Mouse (Mus musculus) testis, postnatal 14 days (tissue): ENCODE results near the gene Lrrc40.
"Not testable (repeated sequence)": the region's sequence is repeated elsewhere in the genome, so short reads cannot be mapped to it uniquely, and the experiment has no call there.

Experiments
- DNase-seq: peaks from one replicate; pipeline ENCODE4 v3.0.0; 2021; ENCODE audit warnings: low spot score

The Lrrc40 gene

DNA sequence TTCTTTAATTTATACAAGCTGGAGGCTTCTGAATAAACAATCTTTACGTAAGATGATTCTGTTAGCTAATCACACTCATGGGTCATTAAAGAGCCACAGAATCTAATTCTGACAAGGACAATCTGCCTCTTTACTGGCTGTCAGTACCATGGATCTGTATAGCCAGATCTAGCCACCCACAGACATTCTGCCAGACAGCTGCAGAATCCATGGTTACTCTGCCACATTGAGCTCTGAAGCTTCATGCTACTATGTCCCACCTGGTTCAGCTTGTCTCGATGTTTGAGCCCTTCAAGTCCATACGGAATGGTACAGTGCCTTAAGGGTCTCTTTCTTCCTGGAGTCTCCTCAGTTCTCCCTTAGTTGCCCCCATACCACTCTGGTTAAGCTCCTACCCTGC is 55.1 kb downstream of the Lrrc40 start:
- DNase-seq: no peak

DNA sequence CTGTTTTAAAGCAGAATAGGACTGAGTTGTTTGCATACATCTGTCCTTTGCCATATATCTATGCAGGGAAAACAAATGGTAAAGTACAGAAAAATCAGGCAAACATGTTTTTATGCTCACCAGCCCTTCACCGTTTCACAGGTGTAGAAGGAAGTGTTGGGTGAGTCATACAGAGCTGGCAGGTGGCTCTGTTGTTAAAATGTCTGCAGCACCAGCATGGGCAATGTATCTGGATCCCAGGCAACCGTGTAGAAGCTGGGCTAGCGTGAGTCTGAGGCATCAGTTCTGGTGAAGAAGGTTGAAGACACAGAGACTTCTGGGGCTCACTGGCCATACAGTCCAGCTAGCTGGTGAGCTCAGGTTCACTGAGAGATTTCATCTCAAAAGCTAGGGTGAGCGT is 57.5 kb downstream of the Lrrc40 start:
- no peak for DNase-seq

DNA sequence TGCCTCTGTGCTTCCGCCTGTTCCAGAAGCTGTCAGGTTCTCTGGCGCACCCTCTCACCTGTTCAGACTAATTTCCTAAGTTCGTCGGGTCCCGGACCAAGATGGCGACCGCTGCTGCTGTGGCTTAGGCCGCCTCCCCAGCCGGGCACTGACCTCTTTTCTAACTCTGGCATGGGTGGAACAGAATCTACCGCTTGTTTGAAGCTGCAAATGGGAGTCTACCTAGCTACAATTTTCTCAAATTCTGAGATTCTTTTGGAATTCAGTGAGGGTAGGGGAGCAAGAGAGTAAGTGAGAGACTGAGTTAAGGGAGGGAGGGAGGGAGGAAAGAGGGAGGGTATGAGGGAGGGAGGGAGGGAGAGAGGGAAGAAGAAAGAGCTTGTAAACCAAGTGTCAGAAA is 65.6 kb downstream of the Lrrc40 start:
- not testable (repeated sequence) for DNase-seq

DNA sequence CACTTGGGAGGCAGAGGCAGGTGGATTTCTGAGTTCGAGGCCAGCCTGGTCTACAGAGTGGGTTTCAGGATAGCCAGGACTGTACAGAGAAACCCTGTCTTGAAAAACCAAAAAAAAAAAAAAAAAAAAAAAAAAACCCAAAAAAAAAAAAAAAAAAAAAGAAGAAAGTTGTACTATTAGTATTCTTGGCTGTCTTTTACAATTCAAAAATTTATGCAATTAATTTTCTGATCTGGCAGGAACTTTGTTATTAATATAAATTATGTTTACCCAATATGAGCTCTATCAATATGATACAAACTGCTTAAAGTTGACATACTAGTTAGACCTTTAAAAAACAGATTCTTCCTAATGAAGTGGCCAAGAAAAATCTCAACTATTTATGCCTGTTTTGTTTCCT is 66.1 kb downstream of the Lrrc40 start:
- not testable (repeated sequence) for DNase-seq

DNA sequence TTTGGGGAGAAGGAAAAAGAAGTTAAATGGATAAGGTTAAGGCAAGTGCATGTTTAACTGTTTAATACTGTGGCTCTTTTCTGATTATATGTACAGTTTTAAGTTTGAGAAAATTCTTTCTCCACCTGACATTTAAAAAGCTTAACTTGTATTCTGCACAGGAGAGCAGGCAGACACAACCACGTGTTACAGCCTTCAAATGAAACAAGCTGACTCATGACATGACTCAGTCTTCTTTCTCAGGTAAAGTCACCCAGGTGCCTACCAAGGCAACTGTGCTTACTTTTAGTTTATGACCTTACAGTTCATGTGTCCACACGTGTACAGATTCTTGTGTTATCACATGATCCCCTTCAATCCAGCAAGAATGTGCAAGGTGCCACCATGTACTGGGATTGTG is 67.0 kb downstream of the Lrrc40 start:
- DNase-seq: no peak

DNA sequence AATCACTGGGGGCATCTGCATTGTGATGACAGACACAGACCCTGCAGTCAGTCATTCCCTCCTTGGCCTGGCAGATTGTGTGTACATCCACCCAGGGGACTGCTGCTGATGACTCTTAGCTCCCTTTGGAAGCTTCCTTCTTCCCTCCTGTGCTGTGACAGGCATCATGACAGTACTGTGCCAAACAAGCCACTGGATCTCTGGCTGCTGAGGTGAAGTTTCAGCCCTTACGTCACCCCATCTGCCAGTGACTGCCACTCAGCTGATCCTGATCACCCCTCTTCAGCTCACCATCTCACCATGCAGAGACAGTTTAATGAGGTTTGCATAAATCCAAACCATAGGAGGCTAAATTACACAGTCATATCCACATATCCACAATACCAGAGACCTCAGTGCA is 68.8 kb downstream of the Lrrc40 start:
- DNase-seq: no peak
